8 mouse cellular contexts compared by ENCODE assay signal in the genomic region with DNA sequence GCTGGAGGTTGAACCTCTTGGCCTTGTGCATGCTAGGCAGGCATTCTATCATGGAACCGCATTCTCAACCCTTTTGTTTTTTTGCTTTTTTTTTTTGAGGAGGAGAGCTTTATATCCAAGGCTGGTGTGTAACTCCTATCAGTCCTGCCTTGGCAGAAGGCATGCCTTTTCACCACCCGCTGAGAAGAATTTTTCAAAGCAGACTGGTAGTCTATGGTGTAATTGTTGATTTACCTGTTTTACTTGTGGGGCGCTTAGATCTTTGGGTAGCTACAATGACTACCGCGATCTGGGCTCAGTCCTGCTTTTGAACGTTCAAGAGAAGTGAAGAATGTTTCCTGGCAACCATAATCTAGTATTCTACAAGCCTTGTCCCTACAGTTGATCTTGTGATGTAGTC. TPM values are rescaled to one million over a fixed set of nuclear protein-coding genes. Genes with fewer than 3 reads are reported as not detected.
A peak's percentile ranks its signal among the peaks of the same experiment; 100 is the strongest.
DNase-seq lines count a peak whose midpoint lies in the region; ATAC-seq and TF ChIP-seq lines count a peak whose summit lies in the region.

No protein-coding gene starts in this region.

- H3K4me2 ChIP-seq in heart, embryonic 12.5 days: peak overlapping the region; percentile 96
- peak overlapping the region; percentile 77 for H3K4me2 ChIP-seq in hindbrain, embryonic 13.5 days
- H3K4me2 ChIP-seq in midbrain, embryonic 13.5 days (replicated peaks): peak overlapping the region; percentile 95

- H3K36me3 ChIP-seq in heart, embryonic 12.5 days: peaks cover 19% of the 10 kb centered on the region
- peaks cover 21% of the 10 kb centered on the region for H3K36me3 ChIP-seq in hindbrain, embryonic 13.5 days
- peaks cover 23% of the 10 kb centered on the region for H3K36me3 ChIP-seq in midbrain, embryonic 13.5 days

- H3K9me3 ChIP-seq in heart, embryonic 12.5 days (replicated peaks): no peaks in the 10 kb centered on the region
- no peaks in the 10 kb centered on the region for H3K9me3 ChIP-seq in hindbrain, embryonic 13.5 days
- no peaks in the 10 kb centered on the region for H3K9me3 ChIP-seq in midbrain, embryonic 13.5 days

- no peak for ATAC-seq in heart, embryonic 12.5 days (ENCODE audit: insufficient number of reproducible peaks, low FRiP score)
- no peak for ATAC-seq in hindbrain, embryonic 13.5 days (ENCODE audit: low FRiP score)
- no peak for ATAC-seq in midbrain, embryonic 13.5 days
- ATAC-seq in CD4-positive, CD25-positive, alpha-beta regulatory T cell, adult 4 months: no peak

- TF ChIP-seq CTCF in bone marrow macrophage, adult 2 months (IDR thresholded peaks at IDR 0.05; ENCODE audit: low read depth, low read length): no peak

- H3K4me3 ChIP-seq in heart, embryonic 12.5 days: peak overlapping the region; percentile 92
- H3K4me3 ChIP-seq in bone marrow macrophage, adult 2 months (ENCODE audit: insufficient read depth, low read length): peak overlapping the region; percentile 80
- peak overlapping the region; percentile 86 for H3K4me3 ChIP-seq in hindbrain, embryonic 13.5 days
- peak overlapping the region; percentile 87 for H3K4me3 ChIP-seq in midbrain, embryonic 13.5 days (replicated peaks)

- no peak overlapping the region for H3K27ac ChIP-seq in heart, embryonic 12.5 days (ENCODE audit: poor library complexity, severe bottlenecking)
- H3K27ac ChIP-seq in bone marrow macrophage, adult 2 months (ENCODE audit: insufficient read depth, low read depth, low read length): no peak overlapping the region
- H3K27ac ChIP-seq in hindbrain, embryonic 13.5 days: peak overlapping the region; percentile 96
- H3K27ac ChIP-seq in midbrain, embryonic 13.5 days: peak overlapping the region; percentile 96

- no peak for DNase-seq in heart, postnatal 25 days (ENCODE audit: low spot score)
- DNase-seq in natural killer cell, adult 2 months (ENCODE audit: low spot score in 2 of 2): no peak
- DNase-seq in kidney, postnatal 36 days: no peak

- no peaks in the 10 kb centered on the region for H3K27me3 ChIP-seq in heart, embryonic 12.5 days (replicated peaks)
- no peaks in the 10 kb centered on the region for H3K27me3 ChIP-seq in hindbrain, embryonic 13.5 days
- no peaks in the 10 kb centered on the region for H3K27me3 ChIP-seq in midbrain, embryonic 13.5 days

- peaks cover 16% of the 10 kb centered on the region for H3K4me1 ChIP-seq in heart, embryonic 12.5 days (replicated peaks)
- peaks cover 11% of the 10 kb centered on the region for H3K4me1 ChIP-seq in bone marrow macrophage, adult 2 months (ENCODE audit: control insufficient read depth, insufficient read depth, low read length)
- peaks cover 28% of the 10 kb centered on the region for H3K4me1 ChIP-seq in hindbrain, embryonic 13.5 days (replicated peaks)
- peaks cover 23% of the 10 kb centered on the region for H3K4me1 ChIP-seq in midbrain, embryonic 13.5 days (replicated peaks)

- intact Hi-C loops in heart, postnatal 25 days (cut with DNase I): loop anchor here (10.0 kb wide), 1 partner anchor 379 kb away; no protein-coding TSS in a partner anchor

- WGBS in heart, embryonic 12.5 days: 55% methylated on average over 6 of the region's 6 CpGs
- WGBS in hindbrain, embryonic 13.5 days: 68% methylated on average over 6 of the region's 6 CpGs
- 68% methylated on average over 6 of the region's 6 CpGs for WGBS in midbrain, embryonic 13.5 days

- H3K9ac ChIP-seq in heart, embryonic 12.5 days: peak overlapping the region; percentile 91
- H3K9ac ChIP-seq in hindbrain, embryonic 13.5 days: peak overlapping the region; percentile 93
- H3K9ac ChIP-seq in midbrain, embryonic 13.5 days (replicated peaks): peak overlapping the region; percentile 88

- no peak for TF ChIP-seq POLR2A in bone marrow macrophage, adult 2 months (IDR thresholded peaks at IDR 0.05; ENCODE audit: borderline replicate concordance, low read depth, low read length)

RNA-seq across cellular contexts. Expression of gene Exosc7, which starts 0.9 kb away (rescaled TPM):
- 69.6 and 71.3 TPM in 2 replicates for polyA plus RNA-seq in heart, embryonic 12.5 days (2016; fragmentation: Nextera tagmentation; extraction: Ambion mirVana)
- 10 to 100 TPM; 28.0 to 30.2 TPM for total RNA-seq in heart, postnatal 25 days (2021)
- polyA plus RNA-seq in bone marrow macrophage, adult 2 months (2012; ENCODE audit: insufficient read depth, insufficient read length, missing spikeins): 24.4 and 25.1 TPM in 2 replicates
- 75.8 and 78.1 TPM in 2 replicates for polyA plus RNA-seq in hindbrain, embryonic 13.5 days (2015; fragmentation: Nextera tagmentation; extraction: Ambion mirVana)
- polyA plus RNA-seq in midbrain, embryonic 13.5 days (2015; fragmentation: Nextera tagmentation; extraction: Ambion mirVana): 87.2 and 87.7 TPM in 2 replicates
- polyA plus RNA-seq in CD4-positive, CD25-positive, alpha-beta regulatory T cell, adult 4 months (2017; shearing (Covaris generic)): 100 to 1,000 TPM; 105 to 108 TPM

RNA-seq across cellular contexts. Expression of gene Zdhhc3, which starts 0.9 kb away (rescaled TPM):
- 62.2 and 64.5 TPM in 2 replicates for polyA plus RNA-seq in heart, embryonic 12.5 days (2016; fragmentation: Nextera tagmentation; extraction: Ambion mirVana)
- total RNA-seq in heart, postnatal 25 days (2021): 10 to 100 TPM; 42.8 TPM
- 42.8 and 47.5 TPM in 2 replicates for polyA plus RNA-seq in bone marrow macrophage, adult 2 months (2012; ENCODE audit: insufficient read depth, insufficient read length, missing spikeins)
- polyA plus RNA-seq in hindbrain, embryonic 13.5 days (2015; fragmentation: Nextera tagmentation; extraction: Ambion mirVana): 81.8 TPM in 2 replicates
- polyA plus RNA-seq in midbrain, embryonic 13.5 days (2015; fragmentation: Nextera tagmentation; extraction: Ambion mirVana): 75.7 and 79.0 TPM in 2 replicates
- polyA plus RNA-seq in CD4-positive, CD25-positive, alpha-beta regulatory T cell, adult 4 months (2017; shearing (Covaris generic)): 10 to 100 TPM; 11.5 to 13.1 TPM

RNA-seq across cellular contexts. Expression of gene Clec3b, which starts 36.8 kb away (rescaled TPM):
- not detected in 2 replicates for polyA plus RNA-seq in heart, embryonic 12.5 days (2016; fragmentation: Nextera tagmentation; extraction: Ambion mirVana)
- 10 to 100 TPM; 63.0 to 63.6 TPM for total RNA-seq in heart, postnatal 25 days (2021)
- polyA plus RNA-seq in bone marrow macrophage, adult 2 months (2012; ENCODE audit: insufficient read depth, insufficient read length, missing spikeins): not detected in 2 replicates
- polyA plus RNA-seq in hindbrain, embryonic 13.5 days (2015; fragmentation: Nextera tagmentation; extraction: Ambion mirVana): 0.62 and 0.93 TPM in 2 replicates
- polyA plus RNA-seq in midbrain, embryonic 13.5 days (2015; fragmentation: Nextera tagmentation; extraction: Ambion mirVana): 0.21 TPM in 1 of 2 replicates, not detected in the other
- not detected for polyA plus RNA-seq in CD4-positive, CD25-positive, alpha-beta regulatory T cell, adult 4 months (2017; shearing (Covaris generic))

Comparison
In these comparisons a context has a peak if more than half of its experiments do, and no peak if none do; other contexts are left out.
1. H3K27ac ChIP-seq: peak in hindbrain, embryonic 13.5 days (single experiment) and midbrain, embryonic 13.5 days (single experiment); none in heart, embryonic 12.5 days (single experiment) and bone marrow macrophage, adult 2 months (single experiment).
2. Peak in every context shown above with its lines, with median percentiles within 50 percentile points of each other: H3K4me2 ChIP-seq, H3K4me3 ChIP-seq and H3K9ac ChIP-seq.